Mouse (Mus musculus) adrenal gland (tissue): Measurements from ENCODE around the gene Bcan.

Experiments used
- intact Hi-C: fragments of 180-260 bp; cut with DNase I; formaldehyde crosslinking; loops from one replicate; pipeline ENCODE4 v1.15.1; 2025
- long read RNA-seq, 2 experiments: library from polyadenylated mRNA; unstranded; transcript quantifications; one replicate each; pipeline ENCODE4 v2.0.0; 2020; ENCODE audit warnings: borderline replicate concordance in 1 of 2; ENCODE audit not compliant: insufficient replicate concordance in 1 of 2

Gene Bcan
- long read RNA-seq, experiment 1, transcript Bcan-201 (14 exons, 3,141 nt) = major isoform, 11 of 33 reads
- long read RNA-seq, experiment 1, partial matches to known transcripts = 14 of 33 reads
- long read RNA-seq, experiment 1, other reads (novel, unspliced or antisense) = 7 of 33 reads
- long read RNA-seq, experiment 2, transcript Bcan-201 (14 exons, 3,141 nt) = major isoform, 16 of 40 reads
- long read RNA-seq, experiment 2, partial matches to known transcripts = 18 of 40 reads
- long read RNA-seq, experiment 2, other reads (novel, unspliced or antisense) = 6 of 40 reads

DNA sequence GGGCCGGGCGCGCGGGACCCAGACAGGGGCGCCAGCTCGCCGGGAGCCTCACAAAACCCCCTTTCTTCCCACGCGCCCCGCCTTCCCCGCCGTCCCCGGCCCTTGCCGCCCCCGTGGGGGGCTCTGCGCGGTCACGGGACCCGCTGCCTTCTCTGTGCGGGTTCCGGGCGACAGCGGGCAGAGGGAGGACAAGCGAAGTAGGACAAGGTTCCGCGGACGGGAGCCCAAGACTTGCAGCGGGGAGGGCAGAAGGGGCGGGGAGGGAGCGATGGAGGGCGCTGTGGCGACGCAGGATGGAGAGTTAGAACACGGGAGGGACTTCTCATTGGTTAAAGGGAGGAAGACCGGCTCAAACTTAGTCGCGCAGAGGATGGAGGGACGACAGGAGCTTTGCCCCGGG is at the start of gene Bcan:
Bcan (minus strand) TSS at position 50 of the 400 bp plus-strand sequence.
- intact Hi-C loops = no loop called here

DNA sequence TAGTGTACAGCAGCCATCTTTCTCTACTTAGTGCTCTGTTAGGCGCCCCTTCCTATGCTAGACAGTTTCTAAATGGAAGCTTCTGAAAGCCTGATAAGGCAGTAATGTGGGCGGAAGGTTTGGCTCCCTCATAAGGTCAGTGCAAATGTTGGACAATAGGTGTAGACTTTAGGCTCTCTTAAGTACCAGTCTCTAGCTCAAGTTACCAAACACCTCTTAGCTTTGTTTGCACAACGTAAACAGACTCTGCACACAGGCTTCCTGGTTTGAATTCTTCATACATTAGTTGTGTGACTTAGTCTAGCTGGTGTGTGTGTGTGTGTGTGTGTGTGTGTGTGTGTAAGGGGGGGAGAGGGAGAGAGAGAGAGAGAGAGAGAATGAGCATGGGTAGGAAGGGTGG is 49.5 kb upstream of the Bcan start:
- intact Hi-C loops = no loop called here

DNA sequence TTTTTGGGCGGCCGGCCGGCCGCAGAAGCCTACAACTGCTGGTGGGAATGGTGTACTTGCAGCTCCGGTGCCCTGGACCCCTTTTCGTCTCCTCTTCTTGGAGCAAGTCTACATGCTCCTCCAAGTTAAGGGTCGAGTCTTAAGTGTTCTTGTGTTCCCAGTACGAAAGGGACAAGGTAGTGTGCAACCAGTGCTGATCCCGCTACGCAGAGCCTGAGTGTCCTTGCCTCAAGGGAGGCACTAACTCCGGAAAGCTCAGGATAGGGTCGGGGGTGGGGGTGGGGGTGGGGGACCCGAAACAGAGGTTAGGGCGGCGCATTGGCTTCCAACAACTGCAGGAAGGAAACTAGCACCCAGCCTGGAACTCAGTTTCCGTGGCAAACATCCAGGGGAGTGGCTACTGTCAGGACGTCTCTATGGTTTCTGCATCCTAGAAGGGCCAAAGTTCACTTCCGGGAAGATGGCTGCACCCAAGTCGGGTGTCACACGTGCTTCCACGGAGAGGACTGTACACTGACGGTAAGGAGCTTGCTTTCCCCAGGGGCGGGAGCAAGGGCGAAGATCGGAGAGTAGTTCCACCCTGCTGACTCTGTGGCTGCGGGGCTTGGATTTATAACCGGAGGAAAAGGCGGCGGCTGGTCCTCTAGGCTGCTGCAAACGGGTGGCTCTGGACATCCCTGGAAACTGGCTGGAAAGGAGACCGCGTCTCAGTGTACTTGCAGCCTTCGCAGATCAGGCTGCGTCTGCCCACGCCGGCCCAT is 42.8 kb upstream of the Bcan start, which contains the start of gene Gpatch4:
Gpatch4 (plus strand) TSS at position 448 of the 761 bp plus-strand sequence.
- intact Hi-C loops = no loop called here

DNA sequence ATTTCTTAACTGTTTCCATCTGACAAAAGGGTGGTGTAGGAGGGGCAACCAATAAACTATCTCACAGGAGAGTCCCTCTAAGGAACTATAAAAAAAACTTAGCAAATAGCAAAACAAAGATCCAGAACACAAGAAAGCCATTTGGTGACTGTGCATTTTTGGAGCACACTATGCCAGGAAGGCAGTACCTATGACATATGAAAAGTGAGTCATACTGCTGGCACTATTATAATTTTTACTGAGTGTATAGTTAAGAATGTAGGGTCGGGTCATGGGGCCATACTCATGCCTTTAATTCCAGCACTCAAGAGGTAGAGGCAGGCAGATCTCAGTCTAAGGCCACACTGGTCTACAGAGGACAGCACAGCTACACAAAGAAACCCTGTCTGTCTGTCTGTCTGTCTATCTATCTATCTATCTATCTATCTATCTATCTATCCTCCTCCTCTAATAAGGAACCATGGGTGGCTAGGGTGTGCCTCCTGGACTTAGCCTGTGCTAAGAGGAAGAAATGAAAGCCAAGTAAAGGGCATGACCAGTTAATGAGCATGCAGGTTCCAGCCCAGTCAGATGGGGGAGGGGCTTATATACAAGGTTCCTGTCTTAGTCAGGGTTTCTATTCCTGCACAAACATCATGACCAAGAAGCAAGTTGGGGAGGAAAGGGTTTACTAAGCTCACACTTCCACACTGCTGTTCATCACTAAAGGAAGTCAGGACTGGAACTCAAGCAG is 35.7 kb upstream of the Bcan start:
- intact Hi-C loops = no loop called here

DNA sequence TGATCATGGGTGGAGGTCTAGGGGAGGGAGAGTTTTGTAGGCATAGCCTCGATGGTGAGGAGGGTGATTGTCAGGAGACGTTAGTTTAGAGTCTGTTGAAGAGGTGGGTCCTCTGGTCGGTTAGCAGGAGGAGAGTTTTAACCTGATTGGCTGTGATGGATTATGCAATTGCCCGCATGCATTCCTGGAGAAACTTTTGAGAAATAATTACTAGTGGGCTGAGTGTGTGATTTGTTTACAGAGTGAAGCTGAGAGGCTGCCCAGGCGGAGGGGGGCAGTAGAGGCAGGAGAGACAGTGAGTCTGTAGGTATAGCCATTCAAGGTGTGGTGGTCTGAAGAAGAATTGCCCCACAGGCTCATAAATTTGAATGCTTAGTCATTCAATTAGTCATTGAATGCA is 33.5 kb upstream of the Bcan start:
- intact Hi-C loops = no loop called here

DNA sequence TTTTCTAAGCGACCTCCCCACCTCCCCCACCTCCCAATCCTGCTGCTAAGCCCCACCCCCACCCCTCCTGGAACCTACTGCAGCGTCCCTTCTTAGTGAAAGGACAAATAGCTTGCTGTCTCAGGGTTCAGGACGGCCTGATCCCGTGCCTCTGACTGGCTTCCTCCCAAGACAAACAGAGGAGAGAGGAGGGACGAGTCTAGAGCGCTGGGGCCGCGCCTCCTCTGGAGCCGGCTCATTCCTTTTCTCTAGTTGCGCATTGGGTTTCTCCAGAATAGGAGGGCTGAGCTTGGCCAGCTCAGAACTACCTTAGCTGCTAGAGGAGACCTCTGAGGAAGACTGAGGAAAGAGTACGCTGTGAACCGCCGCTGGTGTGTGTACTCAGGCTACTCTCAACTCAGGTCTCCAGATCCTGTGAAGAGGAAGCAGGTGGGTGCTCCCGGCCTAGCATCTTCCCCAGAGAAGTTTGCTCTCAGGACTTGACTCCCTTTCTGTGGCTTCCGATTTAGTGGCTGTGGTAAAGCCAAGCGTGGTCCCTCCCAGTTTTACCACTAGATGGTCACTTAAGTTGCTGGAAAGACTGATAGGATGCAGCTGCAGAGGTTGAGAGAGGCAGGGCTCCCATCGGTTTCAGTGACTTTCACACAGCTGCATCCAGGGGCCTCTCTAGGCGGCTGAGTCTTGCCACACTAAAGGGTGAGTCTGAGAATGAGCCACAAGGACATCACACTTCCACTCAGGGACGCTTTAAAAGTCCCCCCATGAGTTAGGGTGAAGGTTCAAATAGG is 30.8 kb upstream of the Bcan start:
- intact Hi-C loops = no loop called here

DNA sequence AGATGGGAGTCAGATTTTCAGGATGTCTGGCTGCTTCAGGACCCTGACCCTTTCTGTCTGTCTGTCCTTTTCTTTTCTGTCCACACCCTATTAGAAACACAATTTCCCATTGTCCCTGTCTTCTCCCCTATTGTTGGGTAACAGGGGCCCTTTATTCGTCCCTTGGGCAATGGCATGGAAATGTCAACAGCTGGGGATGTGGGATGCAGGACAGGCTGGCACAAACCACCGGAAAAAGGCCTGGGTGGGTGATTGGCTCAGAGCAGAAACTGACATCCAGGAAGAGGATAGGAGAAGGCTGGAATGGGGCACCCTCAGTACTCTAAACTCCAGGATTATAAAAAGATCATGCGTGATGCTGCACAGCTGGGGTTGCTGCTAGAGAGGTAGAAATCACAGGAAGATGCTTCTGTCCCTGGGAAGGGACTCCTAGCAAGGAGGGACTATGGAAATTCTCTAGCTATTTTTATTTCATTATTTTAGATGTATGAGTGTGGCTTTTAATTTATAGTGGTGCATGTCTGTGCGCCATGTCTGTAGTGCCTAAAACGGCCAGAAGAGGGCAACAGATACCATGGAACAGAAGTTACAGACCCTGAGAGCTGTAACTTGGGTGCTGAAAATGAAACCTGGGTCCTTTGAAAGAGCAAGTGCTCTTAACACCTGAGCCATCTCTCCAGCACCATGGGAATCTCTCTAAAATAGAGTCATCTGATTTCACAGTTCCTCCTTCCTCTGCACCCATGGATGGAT is 27.6 kb upstream of the Bcan start, which contains the start of gene Hapln2:
Hapln2 (minus strand) TSS at position 150 of the 753 bp plus-strand sequence.
- intact Hi-C loops = no loop called here

DNA sequence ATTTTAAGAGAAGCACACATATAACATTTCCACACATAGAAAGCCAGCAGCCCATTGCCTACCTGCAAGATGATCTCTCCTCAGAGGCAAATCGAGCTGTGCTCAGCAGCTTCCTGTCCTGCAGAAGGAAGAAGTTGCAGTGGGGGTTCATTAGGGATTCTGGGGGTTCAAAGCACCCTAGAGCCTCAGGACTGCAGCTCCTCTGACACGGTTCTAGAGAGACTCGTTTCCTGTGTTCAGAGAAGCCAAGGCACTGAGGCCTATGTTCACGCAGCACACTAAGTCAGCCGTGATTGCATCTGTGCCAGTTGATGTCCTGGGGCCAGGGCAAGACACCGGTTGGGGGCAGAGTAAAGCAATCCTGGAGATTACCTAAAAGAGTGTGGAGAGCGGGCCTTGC is 26.8 kb upstream of the Bcan start:
- intact Hi-C loops = no loop called here

DNA sequence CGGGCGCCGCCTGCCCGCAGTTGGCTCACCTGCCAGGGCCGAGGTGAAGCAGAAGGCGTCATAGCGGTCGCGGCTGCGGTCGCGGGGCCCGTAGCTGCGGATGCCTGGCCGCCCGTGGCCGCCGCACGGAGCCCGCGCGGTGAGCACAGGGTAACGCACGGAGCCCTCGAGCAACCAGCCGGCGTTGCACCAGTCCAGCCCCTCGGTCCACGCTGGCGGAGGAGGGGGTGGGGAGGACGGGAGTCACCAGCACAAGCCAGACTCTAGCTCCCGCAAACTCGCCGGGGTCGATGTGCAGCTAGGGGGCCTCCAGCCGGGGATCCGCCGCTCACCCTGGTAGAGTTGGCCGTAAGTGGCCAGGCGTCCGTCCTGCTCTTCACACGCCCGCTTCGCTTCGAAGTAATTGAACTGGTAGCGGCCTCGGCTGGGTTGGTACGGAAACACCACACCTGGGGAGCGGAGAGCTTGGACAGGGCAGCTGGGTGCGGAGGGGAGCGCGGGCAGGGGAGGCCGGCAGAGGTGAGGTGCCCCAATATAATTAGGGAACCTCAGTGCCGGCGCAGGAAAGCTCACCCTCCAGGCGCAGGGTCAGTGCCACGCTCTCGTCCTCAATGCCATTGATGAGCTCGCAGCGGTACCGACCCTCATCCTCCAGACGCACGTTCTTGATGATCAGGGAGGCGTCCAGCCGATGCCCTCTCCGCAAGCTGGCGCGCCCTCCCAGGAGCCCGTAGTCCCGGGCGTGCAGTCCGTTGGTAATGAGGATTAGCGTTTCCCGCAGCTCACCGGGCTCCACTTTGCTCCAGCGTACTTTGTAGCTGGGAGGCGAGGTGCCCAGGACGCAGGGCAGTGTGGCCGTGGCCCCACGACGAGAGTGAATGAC is 23.4 kb upstream of the Bcan start:
- intact Hi-C loops = loop anchor here (5.0 kb wide), 1 partner anchor 34 kb away; the partner anchor contains the start of gene Naxe

DNA sequence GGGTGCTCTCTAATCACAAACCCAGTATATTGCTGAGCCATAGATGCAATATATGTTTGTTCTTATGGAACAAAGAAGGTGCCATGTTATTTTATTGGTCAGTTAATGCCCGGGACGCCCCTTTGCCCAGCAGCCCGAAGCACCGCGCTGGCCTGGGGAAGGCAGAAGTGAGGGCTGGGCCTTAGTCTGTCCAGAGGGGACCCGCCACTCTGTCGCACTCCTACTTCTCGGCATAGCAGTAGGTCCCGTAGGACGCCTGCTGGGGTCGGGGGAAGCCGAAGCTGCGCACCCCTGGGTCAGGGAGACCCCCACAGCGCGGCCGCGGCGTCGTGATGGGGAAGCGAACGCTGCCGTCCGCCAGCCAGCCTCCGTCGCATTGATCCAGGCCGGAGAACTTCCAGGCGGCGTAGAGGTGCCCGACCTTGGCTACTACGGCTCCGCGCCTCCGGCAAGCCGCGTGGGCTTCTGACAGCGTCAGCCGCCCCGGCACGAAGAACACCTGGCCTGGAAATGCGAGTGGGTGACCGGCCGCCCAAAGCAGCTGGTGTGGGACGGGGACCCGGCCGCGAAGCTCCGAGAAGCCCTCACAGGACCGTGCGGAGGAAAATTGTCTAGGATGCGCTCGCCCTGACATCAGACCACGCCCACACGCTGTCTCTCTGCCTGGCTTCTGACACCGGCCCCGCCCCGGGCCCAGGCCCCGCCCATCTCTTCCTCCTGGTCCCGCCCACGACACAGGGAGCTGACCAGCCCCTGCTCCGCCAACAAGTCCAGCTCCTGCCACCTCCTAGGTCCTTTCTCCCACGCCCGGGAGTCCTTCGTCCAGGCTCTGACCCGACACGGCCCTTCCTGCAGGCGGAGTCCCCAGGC is 22.5 kb upstream of the Bcan start:
- intact Hi-C loops = loop anchor here (5.0 kb wide), 1 partner anchor 35 kb away; the partner anchor contains the start of gene Naxe

DNA sequence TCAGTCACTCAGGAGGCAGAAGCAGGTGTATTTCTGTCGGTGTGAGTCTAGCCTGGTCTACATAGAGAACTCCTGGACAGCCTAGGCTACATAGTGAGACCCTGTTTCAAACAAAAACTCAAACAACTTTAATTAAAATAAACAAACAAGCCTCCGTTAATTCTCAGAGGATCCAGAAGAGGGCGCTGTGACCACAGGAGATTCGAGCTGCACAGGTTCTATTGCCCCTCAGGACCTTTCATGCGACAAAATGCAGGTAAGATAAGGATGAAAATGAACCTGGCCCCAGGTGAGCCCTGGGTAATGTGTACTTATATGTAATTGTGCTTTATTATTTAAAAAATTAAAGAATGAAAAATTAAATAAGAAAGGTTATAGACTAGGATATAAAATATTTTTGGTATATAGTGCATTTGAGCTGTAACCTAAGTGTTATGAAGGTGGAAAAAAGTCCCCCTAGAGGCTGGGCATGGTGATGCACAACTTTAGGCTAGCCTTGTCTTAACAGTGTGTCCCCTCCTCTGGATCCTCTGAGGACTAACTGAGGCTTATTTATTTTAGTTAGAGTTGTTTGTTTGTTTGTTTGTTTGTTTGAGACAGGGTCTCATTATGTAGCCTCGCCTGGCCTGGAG is 10.7 kb upstream of the Bcan start:
- intact Hi-C loops = loop anchor here (1.0 kb wide), 1 partner anchor 61 kb away; no protein-coding TSS in a partner anchor

DNA sequence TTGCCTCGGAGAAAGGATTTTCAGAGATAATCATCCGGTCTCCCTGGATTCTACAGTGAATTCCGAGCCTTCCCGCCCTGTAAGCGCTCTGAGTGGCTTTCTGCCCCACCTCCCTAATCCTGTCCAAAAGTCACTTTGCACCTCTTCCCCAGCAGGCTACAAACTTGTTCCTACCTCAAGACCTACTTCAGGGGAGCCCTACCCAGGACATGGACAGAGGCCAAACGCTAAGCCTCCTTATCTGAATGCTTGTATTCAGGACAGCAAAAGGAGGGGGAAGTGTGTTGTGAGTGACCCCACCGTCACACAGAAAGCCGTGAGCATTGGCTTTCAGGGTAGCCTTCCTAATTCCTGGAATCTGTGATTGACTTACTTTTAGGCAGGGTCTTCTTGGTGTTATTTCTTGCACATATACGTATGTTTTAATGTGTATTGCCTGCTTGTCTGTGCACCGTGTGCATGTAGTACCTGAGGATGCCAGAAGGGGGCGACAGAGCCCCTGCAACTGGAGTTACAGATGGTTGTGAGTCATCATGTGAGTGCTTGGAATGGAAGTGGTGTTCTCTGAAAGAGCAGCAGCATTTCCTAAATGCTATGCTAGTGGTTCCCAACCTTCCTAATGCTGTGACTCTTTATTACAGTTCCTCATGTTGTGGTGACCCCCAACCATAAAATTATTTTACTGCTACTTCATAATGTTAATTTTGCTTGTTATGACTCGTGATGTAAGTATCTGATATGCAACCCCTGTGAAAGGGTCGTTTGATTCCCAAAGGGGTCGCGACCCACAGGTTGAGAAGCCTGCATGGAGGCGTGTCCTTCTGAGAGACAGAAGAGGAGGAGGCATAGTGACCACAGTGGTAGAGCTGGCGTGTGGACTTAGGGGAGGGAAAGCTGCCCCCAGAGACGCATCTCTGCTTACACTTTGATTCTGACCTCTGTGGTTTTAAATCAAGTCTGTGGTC is 6.1 kb upstream of the Bcan start:
- intact Hi-C loops = no loop called here

DNA sequence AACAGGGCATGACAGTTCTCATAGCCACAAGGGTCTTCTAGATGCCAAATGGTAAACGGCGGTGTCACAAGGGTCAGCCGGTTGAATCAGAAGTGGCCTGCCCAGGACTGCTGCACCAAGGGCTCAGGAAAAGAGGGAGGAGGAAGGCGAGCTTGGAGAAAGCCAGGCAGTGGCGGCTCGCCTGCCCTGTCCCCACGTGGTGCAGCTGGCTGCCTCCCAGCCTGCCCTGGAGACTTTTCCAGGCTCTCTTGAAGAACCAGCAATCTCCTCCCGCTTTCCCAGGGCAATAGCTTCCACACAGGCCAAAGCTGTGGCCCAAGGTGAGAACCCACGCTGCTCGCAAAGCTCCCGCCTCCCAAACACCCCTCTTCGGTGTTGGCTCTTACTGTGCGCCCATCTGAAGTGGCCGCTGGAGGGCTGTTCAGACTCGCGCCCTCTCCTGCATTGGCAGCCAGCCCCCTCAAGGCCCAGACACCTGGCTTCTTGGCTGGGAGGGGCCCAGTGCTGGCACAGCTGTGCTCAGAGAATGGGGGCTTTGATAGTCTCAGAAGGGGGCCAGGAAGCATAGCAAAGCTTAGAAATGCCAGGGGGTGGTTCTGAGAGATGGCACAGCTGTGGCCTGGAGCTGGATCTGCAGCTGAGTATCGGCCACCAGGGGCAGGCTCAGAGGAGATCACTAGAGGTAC is 2.4 kb upstream of the Bcan start:
- intact Hi-C loops = no loop called here

DNA sequence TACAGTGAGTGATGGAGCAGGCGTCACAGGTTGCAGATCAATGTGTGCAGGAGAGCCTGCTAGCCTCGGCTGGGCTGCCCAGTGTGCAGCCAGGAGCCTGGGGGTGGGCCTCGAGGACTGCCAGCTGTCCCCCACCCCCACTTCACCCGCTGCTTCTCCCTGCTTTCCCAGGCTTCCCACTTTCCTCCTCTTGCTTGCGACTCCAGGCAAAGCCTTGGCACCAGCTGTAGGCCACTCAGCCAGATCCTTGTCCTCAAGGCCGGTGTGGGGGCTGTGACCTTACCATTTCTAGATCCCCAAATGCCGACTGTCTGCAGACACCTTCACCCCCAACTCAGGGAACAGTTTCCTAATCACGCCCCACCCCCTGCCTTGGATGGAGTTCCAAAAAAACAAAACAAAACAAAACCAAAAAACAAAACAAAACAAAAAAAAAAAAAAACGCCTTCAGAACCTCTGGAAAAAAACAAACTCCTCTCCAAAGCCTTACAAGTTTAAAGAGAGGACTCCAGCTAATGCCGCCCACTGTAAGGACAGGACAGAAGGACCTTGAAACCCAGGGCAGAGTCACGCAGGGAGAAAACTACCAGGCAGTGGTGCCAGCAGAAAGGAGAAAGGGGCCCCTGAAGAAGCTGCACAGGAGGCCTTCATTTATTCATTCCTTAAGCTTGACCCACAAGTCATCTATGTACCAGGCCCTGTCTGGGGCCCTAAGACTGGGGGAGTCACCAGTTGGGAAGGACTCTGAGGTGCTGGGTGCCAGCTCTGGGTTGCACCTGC is 976 bp upstream of the Bcan start:
- intact Hi-C loops = no loop called here

DNA sequence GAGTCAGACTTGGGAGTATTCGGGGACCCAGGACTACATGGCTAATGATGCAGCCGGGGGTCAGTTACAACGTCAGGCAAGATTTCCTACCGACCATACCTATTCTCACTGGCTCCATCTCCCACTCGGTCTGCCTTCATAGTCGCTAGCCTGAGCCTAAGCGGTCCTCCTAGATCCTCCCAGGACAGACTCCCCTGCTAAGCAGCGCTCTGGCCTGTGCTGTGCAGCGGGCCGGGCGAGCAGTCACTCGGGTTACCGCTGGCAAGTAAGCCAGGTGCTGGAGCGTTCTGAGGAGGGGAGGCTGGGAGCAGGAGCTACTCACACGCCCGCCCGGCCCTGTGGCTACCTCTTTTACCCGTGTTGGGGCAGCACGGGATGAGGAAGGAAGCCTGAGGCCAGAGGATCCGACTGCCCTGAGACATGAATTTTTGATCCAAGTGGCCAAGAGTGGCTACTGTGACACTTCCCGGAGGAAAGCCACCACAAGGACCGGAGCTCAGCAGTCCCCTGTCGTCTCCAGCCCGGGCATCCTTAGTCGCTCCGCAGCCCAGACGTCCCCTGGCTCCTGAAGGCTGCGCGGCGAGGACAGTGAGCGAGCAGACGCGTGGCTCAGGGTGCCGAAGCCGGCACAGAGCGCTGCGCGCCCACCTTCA is 661 bp downstream of the Bcan start:
- intact Hi-C loops = no loop called here
